ENCODE assay signal across 8 mouse cellular contexts in the genomic region with DNA sequence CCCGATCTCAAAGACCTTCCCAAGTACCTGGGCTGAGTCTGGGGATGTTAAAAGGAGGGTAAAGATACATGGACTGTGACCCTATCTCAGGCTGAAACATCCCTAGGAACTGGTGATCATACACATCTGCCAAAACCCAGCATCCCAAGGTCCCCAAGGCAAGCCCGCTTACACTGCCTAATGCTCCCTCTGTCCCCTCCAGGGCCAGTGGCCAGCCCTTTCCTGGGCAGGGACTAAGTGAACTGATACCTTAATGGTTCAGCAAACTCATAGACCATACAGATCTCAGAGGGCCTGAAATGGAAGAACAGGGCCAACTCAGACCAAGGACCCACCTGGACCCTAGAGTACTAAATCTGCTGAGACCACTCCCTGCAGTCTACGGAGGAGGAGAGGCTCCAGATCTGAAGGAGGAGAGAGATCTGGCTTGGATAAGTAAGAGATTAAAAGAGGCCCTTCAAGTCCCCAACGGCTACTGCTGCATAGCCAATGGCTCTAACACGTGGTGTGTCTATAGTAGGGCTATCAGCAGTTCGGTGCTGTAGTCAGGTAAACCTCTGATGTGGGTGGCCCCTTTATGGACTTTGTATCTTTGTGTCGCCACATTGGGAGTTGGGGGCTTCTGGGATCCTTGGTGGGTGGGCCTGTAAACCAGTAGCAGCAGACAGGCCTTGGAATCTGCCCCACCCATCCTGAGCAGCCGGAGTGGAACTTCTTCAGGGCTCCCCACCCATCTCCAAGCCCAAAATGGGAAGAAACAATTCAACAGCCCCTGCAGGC. TPM values are rescaled to one million over a fixed set of nuclear protein-coding genes. Genes with fewer than 3 reads are reported as not detected.
DNase-seq lines count a peak whose midpoint lies in the region; ATAC-seq lines count a peak whose summit lies in the region.

No protein-coding gene starts in this region.

- WGBS in heart, embryonic 16.5 days = 54% methylated on average over 8 of the region's 8 CpGs
- WGBS in midbrain, embryonic 10.5 days = 53% methylated on average over 8 of the region's 8 CpGs

- H3K9me3 ChIP-seq in heart, embryonic 16.5 days (replicated peaks; ENCODE audit: control insufficient read depth, low read length) = no peaks in the 10 kb centered on the region
- no peaks in the 10 kb centered on the region for H3K9me3 ChIP-seq in midbrain, embryonic 10.5 days (replicated peaks)

- H3K27me3 ChIP-seq in heart, embryonic 16.5 days (ENCODE audit: control insufficient read depth, insufficient read depth, low read length) = no peaks in the 10 kb centered on the region
- peaks cover 19% of the 10 kb centered on the region for H3K27me3 ChIP-seq in midbrain, embryonic 10.5 days (ENCODE audit: low read depth, poor library complexity, severe bottlenecking)

- peak overlapping the region; percentile 83 for H3K9ac ChIP-seq in heart, embryonic 16.5 days (ENCODE audit: low read length)

- peak overlapping the region; percentile 90 for H3K27ac ChIP-seq in heart, embryonic 16.5 days (ENCODE audit: low read length)
- H3K27ac ChIP-seq in midbrain, embryonic 10.5 days (replicated peaks) = peak overlapping the region; percentile 88

- peaks cover 10% of the 10 kb centered on the region; the same call in 1 of the 2 replicates for H3K4me1 ChIP-seq in heart, embryonic 16.5 days (ENCODE audit: control insufficient read depth, insufficient read depth, low read length)
- H3K4me1 ChIP-seq in midbrain, embryonic 10.5 days = peaks cover 26% of the 10 kb centered on the region

- peak; percentile 21 for DNase-seq in embryo, embryonic 10.5 days (ENCODE audit: low spot score)
- no peak for DNase-seq in embryo, embryonic 10 days (ENCODE audit: low spot score)
- DNase-seq in 3T3-L1 (ENCODE audit: low read depth, low spot score) = peak; percentile 42
- peak; percentile 11 for DNase-seq in midbrain, embryonic 10.5 days (ENCODE audit: low spot score)
- DNase-seq in yolk sac, embryonic 10.5 days (ENCODE audit: low spot score) = no peak
- DNase-seq in retina, embryonic 14.5 days (ENCODE audit: low spot score) = no peak

- H3K4me2 ChIP-seq in heart, embryonic 16.5 days (ENCODE audit: low read depth, low read length) = peak overlapping the region; percentile 99

- H3K36me3 ChIP-seq in heart, embryonic 16.5 days (ENCODE audit: control insufficient read depth, insufficient read depth) = peaks cover 21% of the 10 kb centered on the region
- H3K36me3 ChIP-seq in midbrain, embryonic 10.5 days = peaks cover 44% of the 10 kb centered on the region

- H3K4me3 ChIP-seq in heart, embryonic 16.5 days (ENCODE audit: low read length) = peak overlapping the region; percentile 59
- H3K4me3 ChIP-seq in midbrain, embryonic 10.5 days = peak overlapping the region; percentile 61

- no peak for ATAC-seq in heart, embryonic 16.5 days (replicated peaks; ENCODE audit: extremely low read depth, insufficient read depth, low FRiP score)
- no peak for ATAC-seq in CD4-positive, CD25-positive, alpha-beta regulatory T cell, adult 4 months

RNA-seq across cellular contexts. Expression of gene Nradd, which starts 0.6 kb away (rescaled TPM):
- polyA plus RNA-seq in heart, embryonic 16.5 days (2015; fragmentation: Nextera tagmentation; extraction: Ambion mirVana) = 16.4 and 17.2 TPM in 2 replicates
- 36.8 and 45.4 TPM in 2 replicates for polyA plus RNA-seq in midbrain, embryonic 10.5 days (2016; fragmentation: Nextera tagmentation; extraction: Ambion mirVana)
- polyA plus RNA-seq in CD4-positive, CD25-positive, alpha-beta regulatory T cell, adult 4 months (2017; shearing (Covaris generic)) = 1 to 10 TPM; 5.5 to 8.2 TPM

RNA-seq across cellular contexts. Expression of gene Nbeal2, which starts 30.4 kb away (rescaled TPM):
- 3.3 and 3.8 TPM in 2 replicates for polyA plus RNA-seq in heart, embryonic 16.5 days (2015; fragmentation: Nextera tagmentation; extraction: Ambion mirVana)
- polyA plus RNA-seq in midbrain, embryonic 10.5 days (2016; fragmentation: Nextera tagmentation; extraction: Ambion mirVana) = 1.3 and 1.4 TPM in 2 replicates
- 10 to 100 TPM; 20.1 to 20.5 TPM for polyA plus RNA-seq in CD4-positive, CD25-positive, alpha-beta regulatory T cell, adult 4 months (2017; shearing (Covaris generic))

RNA-seq across cellular contexts. Expression of gene Ccdc12, which starts 32.7 kb away (rescaled TPM):
- 139 and 147 TPM in 2 replicates for polyA plus RNA-seq in heart, embryonic 16.5 days (2015; fragmentation: Nextera tagmentation; extraction: Ambion mirVana)
- polyA plus RNA-seq in midbrain, embryonic 10.5 days (2016; fragmentation: Nextera tagmentation; extraction: Ambion mirVana) = 176 and 189 TPM in 2 replicates
- polyA plus RNA-seq in CD4-positive, CD25-positive, alpha-beta regulatory T cell, adult 4 months (2017; shearing (Covaris generic)) = 100 to 1,000 TPM; 225 to 243 TPM

Comparison
In these comparisons a context has a peak if more than half of its experiments do, and no peak if none do; other contexts are left out.
1. DNase-seq: peak in embryo, embryonic 10.5 days (single experiment), 3T3-L1 (single experiment) and midbrain, embryonic 10.5 days (single experiment); none in embryo, embryonic 10 days (single experiment), yolk sac, embryonic 10.5 days (single experiment) and retina, embryonic 14.5 days (single experiment).